Mouse (Mus musculus) right cerebral cortex, adult 2 months (tissue): Measurements from ENCODE around the gene Slc35b4.

Experiments used
- DNase-seq, 2 experiments: peaks; one replicate each; pipeline ENCODE4 v3.0.0; 2021 to 2022; ENCODE audit warnings: low spot score in 2 of 2

The Slc35b4 gene

DNA sequence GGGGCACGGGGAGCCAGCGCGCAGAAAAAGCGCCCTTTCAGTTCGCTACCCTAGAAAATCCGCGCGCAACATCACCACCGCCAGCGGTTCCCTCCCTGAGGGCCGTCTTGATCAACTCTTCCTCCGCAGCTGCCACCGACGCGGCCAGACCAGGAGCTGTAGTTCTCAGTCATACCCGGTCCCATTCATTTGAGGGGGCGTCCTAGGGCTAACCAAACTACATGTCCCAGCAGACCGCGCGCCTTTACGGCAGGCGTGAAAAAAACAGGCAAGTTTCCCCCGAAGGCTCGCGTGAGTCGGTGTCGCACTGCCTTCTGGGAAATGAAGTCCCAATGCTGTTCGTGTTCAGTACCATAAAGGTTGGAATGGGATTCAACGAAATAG, at the start of gene Slc35b4:
TSS of gene Slc35b4 (minus strand) at position 248 of the 384 bp plus-strand sequence.
- peak; percentile 94 to 98 for DNase-seq

DNA sequence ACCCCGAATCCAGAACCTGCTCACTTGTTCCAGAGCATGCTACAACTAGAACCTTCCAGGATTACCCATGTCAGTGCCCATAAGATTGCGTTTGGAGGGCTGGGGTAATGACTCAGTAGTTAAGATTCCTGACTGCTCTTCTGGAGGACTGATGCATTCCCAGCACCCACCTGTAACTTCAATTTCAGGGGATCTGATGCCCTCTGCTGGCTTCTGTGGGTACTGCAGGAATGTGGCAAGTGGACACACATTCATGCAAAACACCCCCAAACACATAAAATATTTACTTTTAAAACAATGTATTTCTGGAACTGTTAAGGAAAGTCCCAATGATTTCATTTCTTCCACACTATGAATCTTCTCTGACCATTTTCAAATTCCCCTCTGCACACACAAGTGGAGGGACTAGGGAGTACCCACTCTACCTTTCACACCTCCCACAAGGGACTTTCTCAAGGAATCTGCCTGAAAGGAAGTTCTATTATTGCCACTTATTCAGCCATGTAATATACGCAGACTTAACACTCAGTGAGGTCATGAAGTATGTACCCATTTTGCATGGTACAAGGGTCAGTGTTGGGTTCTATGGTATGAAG, 48.2 kb upstream of the Slc35b4 start:
- DNase-seq = no peak

DNA sequence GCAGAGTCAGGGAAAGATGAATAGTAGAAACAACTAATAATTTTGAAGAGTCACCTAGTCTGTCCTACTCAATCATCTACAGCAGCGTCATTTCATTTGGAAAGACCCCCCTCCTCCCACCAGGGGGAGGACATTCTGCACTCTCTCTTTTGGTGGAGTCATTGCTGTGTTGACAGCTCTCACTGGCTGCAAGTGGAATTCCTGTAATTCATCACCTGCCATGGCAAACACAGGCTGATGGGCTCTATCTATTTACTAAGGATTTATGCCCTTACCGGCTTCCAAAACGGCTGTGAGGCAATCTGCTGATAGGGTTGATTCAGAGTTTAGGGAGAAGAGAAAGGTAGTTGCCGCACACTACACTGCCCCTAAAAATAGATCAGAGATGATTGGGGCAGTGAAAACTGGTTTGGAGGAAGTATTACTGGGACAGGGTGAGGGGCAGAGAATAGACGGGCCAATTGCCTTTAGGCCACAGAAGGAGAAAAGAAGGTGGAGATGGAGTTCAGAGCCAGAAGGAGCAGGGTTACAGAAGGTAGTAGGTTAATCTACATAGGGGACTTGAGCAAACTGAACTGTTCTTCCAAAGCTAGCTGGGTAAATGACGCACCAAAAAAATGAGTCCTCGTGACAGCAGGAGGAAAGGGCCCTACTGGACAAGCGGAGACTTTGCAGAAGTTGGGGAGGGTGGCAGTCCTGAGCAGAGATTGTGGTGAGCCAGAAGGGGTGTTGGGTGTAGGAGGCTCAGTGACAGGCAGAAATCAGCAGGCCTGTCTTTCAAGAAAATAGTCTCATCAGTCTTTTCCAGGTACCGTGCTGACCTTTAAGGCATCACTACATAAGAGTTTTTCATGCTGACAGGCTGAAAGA, 39.8 kb upstream of the Slc35b4 start:
- no peak for DNase-seq

DNA sequence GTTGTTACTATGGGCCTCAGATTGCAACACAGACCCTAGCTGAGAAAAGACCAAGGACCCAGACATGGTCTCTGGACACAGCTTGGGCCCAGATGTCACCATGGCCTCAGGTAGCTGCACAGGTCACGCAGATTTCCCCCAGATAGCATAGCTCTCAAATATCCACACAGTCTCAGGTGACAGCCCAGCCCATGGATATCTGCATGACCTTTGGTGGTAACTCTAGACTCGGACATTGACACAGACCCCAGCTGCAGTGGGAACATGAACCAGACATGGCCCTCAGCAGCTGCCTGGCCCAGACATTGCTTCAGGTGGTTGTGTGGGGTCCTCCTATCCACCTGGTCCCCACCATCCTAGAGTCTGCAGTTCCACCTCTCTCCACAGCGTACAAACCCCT, 28.8 kb upstream of the Slc35b4 start:
- no peak for DNase-seq

DNA sequence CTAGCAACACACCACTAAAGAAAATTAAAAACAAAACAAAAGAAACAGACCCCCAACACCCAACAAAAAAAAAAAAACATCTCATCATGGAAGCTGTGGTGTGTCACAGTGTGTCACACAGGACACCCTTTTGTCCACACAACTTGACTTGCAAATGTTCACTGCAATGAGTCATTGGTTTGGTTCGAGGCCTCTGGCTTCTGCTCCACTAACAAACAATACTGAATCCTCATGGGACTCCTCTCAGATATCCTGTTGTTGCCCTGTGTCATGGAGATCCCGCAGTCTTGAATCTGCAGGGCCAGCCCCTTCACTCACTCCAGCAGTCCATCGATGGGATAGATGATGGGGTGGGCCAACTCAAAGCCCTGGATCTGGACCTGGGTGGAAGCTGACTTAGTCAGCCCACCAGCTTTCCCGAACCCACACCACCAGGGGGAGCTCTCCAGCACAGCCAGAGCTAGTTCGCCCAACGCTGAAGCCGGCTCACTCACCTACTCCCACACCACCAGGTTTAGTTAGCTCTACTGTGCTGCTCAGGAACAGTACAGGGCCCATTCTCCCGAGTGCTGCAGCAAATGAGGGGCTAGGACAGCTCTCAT, 28.2 kb upstream of the Slc35b4 start:
- peak; percentile 40 to 67 for DNase-seq

DNA sequence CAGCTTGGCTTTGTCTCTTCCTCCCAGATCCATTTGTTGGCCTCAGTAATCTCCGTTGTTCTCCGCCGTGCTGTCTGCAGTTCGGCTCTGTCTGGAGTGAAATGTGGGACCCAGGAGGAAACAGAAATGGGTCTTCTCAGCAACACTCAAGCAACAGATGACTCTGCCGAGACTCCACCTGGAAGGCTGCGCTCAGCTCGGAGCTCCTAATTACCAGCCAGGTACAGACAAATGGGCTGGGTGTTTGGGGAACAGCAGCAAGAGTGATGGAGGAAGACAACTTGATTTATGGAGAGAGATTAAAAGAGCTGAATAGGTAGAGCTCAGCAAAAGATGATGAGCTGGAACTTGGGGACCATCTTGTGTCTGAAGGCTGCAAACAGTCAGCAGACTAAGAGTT, 26.6 kb upstream of the Slc35b4 start:
- no peak for DNase-seq

DNA sequence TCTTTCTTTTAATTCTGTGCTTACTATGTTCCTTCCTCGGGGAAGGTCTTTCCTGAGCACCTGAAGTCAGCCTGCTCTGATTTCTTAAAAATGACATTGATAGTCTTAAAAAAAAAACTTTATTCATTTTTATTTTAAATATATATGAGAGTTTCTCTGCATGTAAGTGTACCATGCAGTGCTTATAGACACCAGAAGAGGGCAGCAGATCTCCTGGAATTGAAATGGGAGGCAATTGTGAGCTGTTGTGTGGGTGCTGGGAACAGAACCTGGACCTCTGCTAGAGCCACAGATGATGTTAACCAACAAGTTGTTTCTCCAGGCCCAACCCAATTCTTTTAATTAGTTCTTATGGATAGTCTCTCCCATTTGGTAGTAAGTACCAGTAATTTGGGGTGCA, 18.1 kb upstream of the Slc35b4 start:
- no peak for DNase-seq

DNA sequence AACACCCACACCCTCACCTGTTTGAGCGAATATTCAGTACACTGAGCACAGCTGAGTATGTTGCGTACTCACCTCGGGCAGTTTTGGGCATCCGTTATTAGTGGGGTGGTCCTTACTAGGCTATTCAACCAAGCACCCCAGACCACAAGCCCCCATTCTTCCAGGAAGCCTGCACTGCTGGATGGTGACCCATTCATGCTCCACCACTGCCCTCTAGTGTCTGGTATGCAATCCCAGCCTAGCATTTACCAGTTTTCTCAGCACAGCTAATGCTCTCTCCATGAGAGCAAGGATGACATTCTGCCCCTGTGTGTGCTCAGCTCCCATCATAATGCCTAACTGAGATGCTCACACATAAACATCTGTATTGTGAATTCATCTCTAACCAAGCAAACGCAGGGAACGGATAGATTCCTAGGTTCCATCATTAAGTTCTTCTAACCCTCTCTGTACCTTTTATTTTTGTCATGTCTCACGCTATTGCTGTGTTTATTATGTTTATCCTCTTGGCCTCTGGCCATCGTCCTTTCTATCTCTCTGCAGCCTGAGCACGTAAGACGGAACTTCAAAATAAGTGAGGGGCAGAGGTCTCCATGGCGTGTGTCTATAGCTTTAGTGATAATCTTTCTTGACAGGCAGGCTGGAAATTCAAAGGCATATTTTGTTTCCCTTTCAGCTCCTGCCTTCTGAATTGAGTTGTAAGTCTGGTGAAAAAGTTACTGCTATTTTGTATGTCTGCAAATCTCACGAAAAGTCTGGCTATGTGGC, 17.0 kb upstream of the Slc35b4 start:
- peak; percentile 69 to 73 for DNase-seq

DNA sequence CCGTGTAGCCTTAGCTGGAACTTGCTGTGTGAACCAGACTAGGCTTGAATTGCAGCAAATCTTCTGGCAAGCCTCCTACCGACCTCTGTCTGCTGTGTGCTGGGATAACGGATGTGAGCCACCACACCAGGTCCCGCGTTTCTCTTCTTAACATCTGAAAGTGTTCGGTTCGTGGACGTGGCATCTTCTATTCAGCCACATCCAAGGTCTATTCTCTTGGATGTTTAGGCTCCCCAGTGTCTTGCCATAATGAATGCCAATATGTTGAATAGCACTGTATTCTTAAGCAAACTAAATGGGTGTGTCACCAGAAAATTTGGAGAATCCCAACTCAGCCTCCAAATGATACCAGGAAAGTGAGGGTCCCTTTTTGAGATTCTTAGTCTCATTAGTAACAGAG, 14.5 kb upstream of the Slc35b4 start:
- DNase-seq = no peak

DNA sequence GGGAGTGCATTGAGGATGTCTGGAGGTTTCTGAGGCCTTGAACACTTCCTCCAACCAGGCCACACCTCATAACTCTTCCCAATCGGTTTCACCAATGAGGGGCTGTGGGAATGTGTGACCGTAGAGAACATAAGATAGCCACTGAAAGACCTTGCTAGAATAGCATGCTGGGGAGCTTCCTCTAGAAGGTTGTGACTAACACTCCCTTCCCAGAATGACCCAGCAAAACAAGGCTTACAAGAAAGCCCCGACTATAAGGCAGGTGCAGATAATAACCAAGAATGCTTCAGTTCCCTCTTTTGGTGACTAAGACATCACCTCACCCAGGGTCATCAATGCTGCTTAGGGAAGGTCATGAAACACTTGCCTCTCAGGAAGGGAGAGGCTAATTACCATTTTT, 12.6 kb upstream of the Slc35b4 start:
- no peak for DNase-seq

DNA sequence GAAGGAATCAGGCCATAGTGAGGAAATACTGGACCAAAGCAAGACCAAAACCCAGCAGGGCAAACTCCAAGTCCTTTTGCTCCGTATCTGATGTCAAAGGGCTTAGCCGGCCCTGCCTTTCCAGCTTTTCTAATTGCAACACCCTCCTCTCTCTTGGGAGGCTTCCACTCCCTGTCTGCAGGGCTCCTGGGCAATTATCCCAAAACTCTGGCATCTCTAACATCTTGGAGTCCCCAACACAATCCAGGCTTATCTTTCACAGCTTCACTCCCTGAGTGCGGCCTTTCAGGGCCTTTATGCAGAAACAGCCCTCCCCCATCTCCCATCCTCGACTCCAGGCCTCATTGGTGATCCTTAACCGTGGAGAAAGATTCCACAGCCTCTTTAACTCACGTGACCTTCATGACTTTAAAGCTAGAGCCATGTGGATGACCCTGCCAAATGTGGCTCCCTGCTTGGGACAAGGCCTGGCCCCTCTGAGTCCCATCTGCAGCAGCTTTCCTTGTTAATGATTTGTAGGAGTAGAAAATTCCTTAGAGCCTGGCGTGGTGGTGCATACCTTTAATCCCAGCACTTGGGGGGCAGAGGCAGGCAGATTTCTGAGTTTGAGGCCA, 11.2 kb upstream of the Slc35b4 start:
- DNase-seq = no peak

DNA sequence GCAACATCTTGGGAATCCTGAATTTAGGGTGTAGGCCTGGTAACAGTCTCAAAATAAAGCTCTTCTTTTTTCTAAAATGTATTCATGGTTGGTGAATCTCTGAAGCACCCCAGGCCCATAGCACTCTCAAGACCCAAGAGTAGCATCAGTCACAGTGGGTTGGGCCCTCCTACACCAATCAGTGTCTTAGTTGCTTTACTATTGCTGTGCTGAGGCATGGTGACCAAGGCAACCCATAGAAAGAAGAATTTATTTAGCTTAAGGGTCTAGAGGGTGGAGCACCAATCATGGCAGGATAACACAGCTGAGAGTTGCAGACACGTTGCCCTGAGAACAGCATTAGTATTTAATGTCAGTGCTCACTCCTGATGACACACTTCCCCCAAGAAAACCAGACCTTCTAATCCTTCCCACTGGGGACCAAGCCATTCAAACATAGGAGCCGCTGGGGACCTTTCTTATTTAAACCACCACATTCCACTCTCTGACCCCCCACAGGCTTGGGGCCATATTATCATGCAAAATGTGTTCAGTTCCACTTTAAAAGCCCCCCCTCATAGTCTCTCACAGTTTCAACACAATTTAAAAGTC, 10.5 kb upstream of the Slc35b4 start:
- DNase-seq = no peak

DNA sequence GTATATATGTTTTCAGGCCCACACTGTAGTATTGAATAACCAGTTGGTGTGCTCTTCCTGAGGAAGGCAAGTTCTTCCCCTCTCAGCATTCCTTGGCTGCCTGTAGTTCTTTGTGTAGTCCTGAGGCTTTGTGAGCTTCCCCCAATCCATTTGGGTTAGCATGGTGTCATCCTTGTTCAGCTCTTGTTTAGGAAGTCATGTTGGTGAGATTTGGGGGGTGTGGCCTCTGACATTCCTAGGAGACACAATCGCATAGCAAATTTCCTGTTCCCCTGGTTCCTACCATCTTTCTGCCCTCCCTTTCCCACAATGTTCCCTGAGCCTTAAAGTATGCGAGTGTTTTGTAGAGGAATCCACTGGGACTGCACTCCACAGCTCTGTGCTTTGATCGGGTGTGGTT, 6.4 kb upstream of the Slc35b4 start:
- no peak for DNase-seq

DNA sequence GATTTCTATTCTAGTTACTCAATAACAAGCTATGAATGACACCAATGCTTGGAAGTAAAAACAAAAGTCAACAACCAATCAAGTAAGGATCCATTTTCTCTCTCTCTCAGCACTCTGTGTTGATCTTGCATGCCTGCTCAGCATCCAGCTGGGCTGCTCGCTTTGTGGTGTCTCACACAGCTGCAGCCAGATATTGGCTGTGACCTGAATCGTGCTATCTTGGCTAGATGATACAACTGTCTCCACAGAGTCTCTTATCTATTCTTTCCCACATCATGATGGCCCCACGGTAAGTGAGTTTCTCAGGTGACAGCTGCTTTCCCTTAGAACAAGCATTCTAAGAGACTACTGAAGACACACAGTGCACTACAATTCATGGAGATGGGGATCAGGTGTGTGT, 5.0 kb upstream of the Slc35b4 start:
- no peak for DNase-seq

DNA sequence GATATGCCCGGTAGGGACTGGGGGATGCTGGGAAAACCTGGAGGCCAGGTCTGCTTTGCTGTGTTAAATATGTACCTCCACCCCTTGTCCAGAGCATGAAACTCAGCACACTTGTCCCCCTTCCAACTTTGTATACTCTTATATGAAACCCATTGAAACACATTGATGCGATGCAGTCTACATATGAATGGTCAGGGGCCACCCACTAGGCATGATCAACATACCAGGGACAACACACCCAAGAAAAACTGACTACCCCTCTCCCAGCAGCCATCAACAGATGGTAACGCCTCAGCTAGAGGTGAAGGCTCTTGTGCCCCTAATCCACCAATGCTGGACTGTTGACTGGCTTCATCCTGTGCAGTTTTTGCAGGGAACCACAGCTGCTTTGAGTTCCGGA, 3.0 kb upstream of the Slc35b4 start:
- DNase-seq = no peak

DNA sequence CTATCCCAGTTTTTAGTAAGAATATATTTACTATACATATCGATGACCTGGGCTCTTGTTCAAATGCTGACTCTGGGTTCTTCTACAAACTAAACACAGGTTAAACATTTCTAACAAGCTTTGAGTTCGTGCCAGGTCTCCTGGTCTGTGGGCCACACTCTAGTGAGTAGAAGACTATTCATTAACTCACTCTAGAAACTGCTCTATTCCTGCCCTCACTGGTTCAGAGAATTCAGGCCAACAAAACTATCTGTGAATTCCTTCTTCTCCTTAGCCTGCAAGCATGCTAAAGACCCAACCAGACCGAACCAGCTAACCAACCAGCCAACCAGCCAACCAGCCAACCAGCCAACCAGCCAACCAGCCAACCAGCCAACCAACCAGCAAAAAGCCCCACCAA, 2.1 kb upstream of the Slc35b4 start:
- no peak for DNase-seq

DNA sequence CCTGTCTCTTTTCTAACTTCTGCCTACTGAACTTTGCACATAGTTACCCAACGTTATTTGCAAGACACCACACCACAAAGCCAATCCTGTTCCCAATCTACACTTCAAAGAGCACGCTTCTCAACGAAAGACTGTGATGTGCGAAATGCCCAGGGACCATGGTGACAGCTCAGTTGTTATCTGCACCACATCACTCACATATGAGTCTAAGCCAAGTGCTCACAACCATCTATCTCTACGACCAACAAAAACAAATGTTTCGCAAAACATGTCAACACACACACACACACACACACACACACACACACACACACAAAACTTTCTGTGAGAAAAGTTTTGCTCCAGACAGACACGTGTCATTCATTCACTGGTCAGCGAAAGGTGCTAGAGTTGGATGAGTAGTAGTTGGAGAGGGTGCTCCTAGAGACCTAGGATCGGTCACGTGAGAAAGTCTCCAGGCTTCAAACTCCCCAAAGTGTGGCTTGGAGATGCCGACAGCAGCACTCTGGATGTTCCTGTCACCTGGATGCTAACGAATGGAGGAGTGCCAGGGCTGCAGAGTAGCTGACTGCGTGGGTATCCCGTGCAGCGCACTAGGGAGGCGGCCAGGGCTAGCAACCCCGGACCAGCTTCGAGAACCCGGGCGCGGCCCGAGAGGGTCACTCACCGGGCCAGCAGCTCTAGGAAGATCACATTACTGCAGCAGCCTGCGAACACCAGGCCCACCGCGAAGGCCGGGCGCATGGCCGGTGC, 624 bp downstream of the Slc35b4 start:
- DNase-seq = no peak

DNA sequence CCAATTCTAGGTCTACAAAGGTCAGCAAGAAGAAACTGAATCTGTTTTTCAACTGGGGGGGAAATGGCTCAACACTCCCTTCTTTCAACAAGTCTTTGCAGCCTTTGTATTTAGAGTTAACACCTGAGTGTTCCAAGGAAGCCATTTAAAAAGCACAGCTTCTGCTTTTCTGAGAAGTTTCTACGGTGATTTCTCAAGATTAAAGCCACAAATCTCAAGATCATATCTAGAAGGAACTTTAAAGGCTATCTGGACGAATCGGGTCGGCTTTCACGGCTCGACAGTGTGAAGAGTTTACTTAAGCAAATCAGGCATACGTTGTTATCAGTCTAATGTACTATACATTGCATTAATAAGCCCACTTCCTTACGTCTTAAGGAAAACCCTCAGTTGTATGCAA, 2.2 kb downstream of the Slc35b4 start:
- DNase-seq = no peak

DNA sequence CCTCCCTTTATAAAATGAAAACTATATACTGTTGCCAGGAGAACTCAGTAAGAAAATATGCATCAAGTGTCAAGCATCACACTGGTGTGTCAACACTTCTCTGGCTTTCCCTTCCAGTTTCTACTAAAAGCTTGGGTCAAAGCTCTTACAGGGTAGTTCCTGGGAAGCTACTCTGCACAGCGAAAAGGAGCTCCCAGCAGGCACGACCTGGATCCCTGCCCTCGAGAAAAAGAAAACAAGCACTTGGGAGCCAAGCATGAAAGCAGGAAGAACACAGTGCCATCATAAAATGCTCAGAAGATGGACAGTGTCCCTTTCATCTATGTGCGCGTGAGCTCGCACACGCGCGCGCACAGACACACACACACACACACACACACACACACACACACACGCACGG, 3.7 kb downstream of the Slc35b4 start:
- DNase-seq = no peak

DNA sequence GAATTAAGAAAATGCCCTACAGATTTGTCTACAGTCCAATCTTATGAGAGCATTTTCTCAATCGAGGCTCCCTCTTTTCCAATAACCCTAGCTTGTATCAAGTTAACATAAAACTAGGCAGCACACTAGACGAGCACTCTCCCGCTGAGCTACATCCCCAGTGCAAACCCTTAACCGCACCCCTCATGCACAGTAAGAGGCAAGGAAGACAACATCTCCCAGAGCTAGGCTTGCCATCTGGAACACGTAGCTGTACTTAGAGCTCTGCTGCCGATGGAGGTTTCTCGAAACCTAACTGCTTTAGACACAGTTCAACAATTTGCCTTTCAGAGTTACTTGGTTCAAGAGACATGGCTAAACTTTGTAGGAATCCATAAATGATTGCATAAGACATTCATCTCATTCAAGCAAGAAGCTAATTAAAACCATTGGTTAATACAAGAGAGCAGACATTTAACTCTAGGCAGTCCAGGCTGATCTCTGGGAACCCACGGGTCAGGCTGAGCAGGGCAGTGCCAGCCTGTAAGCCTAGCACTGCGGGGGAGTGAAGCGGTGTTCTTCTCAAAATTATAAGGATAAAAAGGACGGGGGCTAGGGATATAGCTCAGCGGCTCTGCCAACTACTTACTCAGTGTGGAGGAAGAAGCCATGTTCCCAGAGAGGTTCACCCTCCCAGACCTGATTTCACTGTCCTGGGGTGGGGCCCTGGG, 5.0 kb downstream of the Slc35b4 start:
- no peak for DNase-seq
